Mouse (Mus musculus): Measurements from ENCODE around the gene Slc2a10.
"Not testable (repeated sequence)": the region's sequence is repeated elsewhere in the genome, so short reads cannot be mapped to it uniquely, and the experiment has no call there.

Slc2a10 gene

GRCm38 (mm10) chr2:165498816-165499215 is 4.8 kb upstream of the Slc2a10 start:
- no peak for DNase-seq (ENCODE audit: low read depth, low spot score)

GRCm38 (mm10) chr2:165509686-165510085 is 6.1 kb downstream of the Slc2a10 start:
- no peak for DNase-seq (ENCODE audit: low read depth, low spot score)

GRCm38 (mm10) chr2:165510466-165510865 is 6.9 kb downstream of the Slc2a10 start:
- no peak for DNase-seq (ENCODE audit: low read depth, low spot score)

- DNase-seq (ENCODE audit: low read depth, low spot score) = not testable (repeated sequence)
Observed at GRCm38 (mm10) chr2:165510914-165511458, 7.4 kb downstream of the Slc2a10 start.

- not testable (repeated sequence) for DNase-seq (ENCODE audit: low read depth, low spot score)
Observed at GRCm38 (mm10) chr2:165511530-165511929, 7.9 kb downstream of the Slc2a10 start.

- no peak for DNase-seq (ENCODE audit: low read depth, low spot score)
Observed at GRCm38 (mm10) chr2:165512426-165512825, 8.8 kb downstream of the Slc2a10 start.

- no peak for DNase-seq (ENCODE audit: low read depth, low spot score)
Observed at GRCm38 (mm10) chr2:165512870-165513600, 9.4 kb downstream of the Slc2a10 start.

GRCm38 (mm10) chr2:165515178-165515728 is 11.7 kb downstream of the Slc2a10 start:
- DNase-seq (ENCODE audit: low read depth, low spot score) = no peak

- no peak for DNase-seq (ENCODE audit: low read depth, low spot score)
Observed at GRCm38 (mm10) chr2:165525609-165526008, 22.0 kb downstream of the Slc2a10 start.

- peak; percentile 27 for DNase-seq (ENCODE audit: low read depth, low spot score)
Observed at GRCm38 (mm10) chr2:165529106-165529505, 25.5 kb downstream of the Slc2a10 start.

- no peak for DNase-seq (ENCODE audit: low read depth, low spot score)
Observed at GRCm38 (mm10) chr2:165533789-165534188, 30.2 kb downstream of the Slc2a10 start.

GRCm38 (mm10) chr2:165540975-165541374 is 37.4 kb downstream of the Slc2a10 start:
- no peak for DNase-seq (ENCODE audit: low read depth, low spot score)

- DNase-seq (ENCODE audit: low read depth, low spot score) = no peak
Observed at GRCm38 (mm10) chr2:165542939-165543669, 39.5 kb downstream of the Slc2a10 start.

- DNase-seq (ENCODE audit: low read depth, low spot score) = no peak
Observed at GRCm38 (mm10) chr2:165543670-165544016, 40.1 kb downstream of the Slc2a10 start.

GRCm38 (mm10) chr2:165545687-165546086 is 42.1 kb downstream of the Slc2a10 start:
- no peak for DNase-seq (ENCODE audit: low read depth, low spot score)

GRCm38 (mm10) chr2:165546341-165546740 is 42.8 kb downstream of the Slc2a10 start:
- DNase-seq (ENCODE audit: low read depth, low spot score) = no peak

- DNase-seq (ENCODE audit: low read depth, low spot score) = no peak
Observed at GRCm38 (mm10) chr2:165547410-165547809, 43.8 kb downstream of the Slc2a10 start.

GRCm38 (mm10) chr2:165548627-165549026 is 45.0 kb downstream of the Slc2a10 start:
- no peak for DNase-seq (ENCODE audit: low read depth, low spot score)

GRCm38 (mm10) chr2:165550410-165550809 is 46.8 kb downstream of the Slc2a10 start:
- not testable (repeated sequence) for DNase-seq (ENCODE audit: low read depth, low spot score)

- DNase-seq (ENCODE audit: low read depth, low spot score) = no peak
Observed at GRCm38 (mm10) chr2:165554066-165554465, 50.5 kb downstream of the Slc2a10 start.

- DNase-seq (ENCODE audit: low read depth, low spot score) = no peak
Observed at GRCm38 (mm10) chr2:165557278-165557677, 53.7 kb downstream of the Slc2a10 start.

GRCm38 (mm10) chr2:165558916-165559315 is 55.3 kb downstream of the Slc2a10 start:
- no peak for DNase-seq (ENCODE audit: low read depth, low spot score)
